Comparison of ENCODE assay signal across 9 mouse cellular contexts in genomic region chr6:106822329-106822728, GRCm38 (mm10). TPM values are rescaled to one million over a fixed set of nuclear protein-coding genes. Genes with fewer than 3 reads are reported as not detected.
DNase-seq lines count a peak whose midpoint lies in the region; ATAC-seq and TF ChIP-seq lines count a peak whose summit lies in the region.
"Had no signal": no experiment of that assay in that cellular context is flagged by ENCODE, and none has a peak within 500 bp of the region (broad histone marks: within the 10 kb centered on the region; RNA-seq: fewer than 3 reads in every experiment).

No protein-coding gene starts in this region.

- peak; percentile 27 for DNase-seq in liver, adult 2 months (ENCODE audit: extremely low read depth, low read depth, low spot score)
- DNase-seq in liver = no peak
- DNase-seq in brain, embryonic 14.5 days (ENCODE audit: low read depth) = peak; percentile 75
- peak; percentile 69 for DNase-seq in embryo, embryonic 11 days
- peak; percentile 45 to 59 for DNase-seq in left cerebral cortex, postnatal 25 days (ENCODE audit: low spot score in 2 of 2)
- DNase-seq in heart, postnatal 4 days = no peak

- no peaks in the 10 kb centered on the region for H3K4me1 ChIP-seq in liver, adult 2 months (ENCODE audit: control insufficient read depth, insufficient read depth, low read length)

- no peak overlapping the region for H3K4me3 ChIP-seq in liver, adult 2 months (ENCODE audit: insufficient read depth, low read depth, low read length)
- H3K4me3 ChIP-seq: neural tube, embryonic 13.5 days had no signal

- H3K9ac ChIP-seq in liver, adult 2 months (ENCODE audit: low read depth, low read length) = no peak overlapping the region
- H3K9ac ChIP-seq: neural tube, embryonic 13.5 days had no signal

- no peak for ATAC-seq in inflammation-experienced regulatory T-cells, adult 6 months
- ATAC-seq in monocyte, adult 5-6 weeks (replicated peaks; ENCODE audit: insufficient number of reproducible peaks, low FRiP score, low TSS enrichment, poor library complexity, severe bottlenecking) = no peak

- 49% methylated on average over 1 of the region's 1 CpGs for WGBS in liver, adult 2 months

- H3K27me3 ChIP-seq in liver, adult 2 months (ENCODE audit: control insufficient read depth, insufficient read depth, low read length) = no peaks in the 10 kb centered on the region
- H3K27me3 ChIP-seq: neural tube, embryonic 13.5 days had no signal

- intact Hi-C loops in left cerebral cortex, postnatal 25 days (cut with DNase I) = loop anchor here (5.0 to 10.0 kb wide), 2 partner anchors 882 to 1230 kb away; no protein-coding TSS in a partner anchor

- no peak for TF ChIP-seq CTCF in liver, adult 2 months (IDR thresholded peaks at IDR 0.05; ENCODE audit: low read depth, low read length)
- TF ChIP-seq CTCF in brain, embryonic 14.5 days (IDR thresholded peaks at IDR 0.05; ENCODE audit: borderline replicate concordance, extremely low read depth, insufficient read depth, insufficient read length) = peak; percentile 42; the same call in 1 of the 2 replicates

- H3K27ac ChIP-seq in liver, adult 2 months (replicated peaks; ENCODE audit: insufficient read depth, low read depth, low read length) = no peak overlapping the region
- H3K27ac ChIP-seq: neural tube, embryonic 13.5 days had no signal

- no peak for TF ChIP-seq POLR2A in liver, adult 2 months (IDR thresholded peaks at IDR 0.05; ENCODE audit: extremely low read depth, insufficient read depth, low read length)
- TF ChIP-seq POLR2A in brain, embryonic 14.5 days (IDR thresholded peaks at IDR 0.05; ENCODE audit: borderline replicate concordance, extremely low read depth, insufficient read depth, insufficient read length, poor library complexity, severe bottlenecking) = no peak

- no peaks in the 10 kb centered on the region for H3K79me2 ChIP-seq in liver, adult 2 months (ENCODE audit: control insufficient read depth, insufficient read depth, low read length)

- no peaks in the 10 kb centered on the region for H3K36me3 ChIP-seq in liver, adult 2 months (ENCODE audit: control insufficient read depth, insufficient read depth, low read length)
- H3K36me3 ChIP-seq: neural tube, embryonic 13.5 days had no signal

RNA-seq across cellular contexts. Expression of gene Crbn, which starts 22.5 kb away (rescaled TPM):
- total RNA-seq in liver, adult 2 months (2014; rRNA removed) = 40.1 and 49.2 TPM in 2 replicates
- 8.6 and 9.8 TPM in 2 replicates for polyA plus RNA-seq in liver, adult 2 months (2012; rRNA removed)
- 23.2 and 26.2 TPM in 2 replicates for polyA plus RNA-seq in brain, embryonic 14.5 days (2012; rRNA removed)
- total RNA-seq in left cerebral cortex, postnatal 25 days (2021) = 10 to 100 TPM; 98.7 to 99.9 TPM
- polyA plus RNA-seq in inflammation-experienced regulatory T-cells, adult 6 months (2017; shearing (Covaris generic)) = 100 to 1,000 TPM; 182 to 240 (median 202) TPM
- total RNA-seq in heart, postnatal 4 days (2021) = 10 to 100 TPM; 30.8 to 32.4 TPM
- total RNA-seq in monocyte, adult 5-6 weeks (2017) = 67.0 to 81.6 TPM (median 74.7 TPM) in 3 replicates

RNA-seq across cellular contexts. Expression of gene Trnt1, which starts 53.4 kb away (rescaled TPM):
- total RNA-seq in liver, adult 2 months (2014; rRNA removed) = 18.5 and 19.8 TPM in 2 replicates
- 9.2 and 13.7 TPM in 2 replicates for polyA plus RNA-seq in liver, adult 2 months (2012; rRNA removed)
- 26.6 and 28.2 TPM in 2 replicates for polyA plus RNA-seq in brain, embryonic 14.5 days (2012; rRNA removed)
- 10 to 100 TPM; 47.2 to 60.8 TPM for total RNA-seq in left cerebral cortex, postnatal 25 days (2021)
- 100 to 1,000 TPM in 1 of 3 experiments, 10 to 100 TPM in 2; 94.0 to 106 (median 99.2) TPM for polyA plus RNA-seq in inflammation-experienced regulatory T-cells, adult 6 months (2017; shearing (Covaris generic))
- total RNA-seq in heart, postnatal 4 days (2021) = 10 to 100 TPM; 40.5 to 40.9 TPM
- total RNA-seq in monocyte, adult 5-6 weeks (2017) = 89.4 to 96.1 TPM (median 94.7 TPM) in 3 replicates

Comparison
In these comparisons a context has a peak if more than half of its experiments do, and no peak if none do; other contexts are left out.
1. DNase-seq: peak in liver, adult 2 months (single experiment), brain, embryonic 14.5 days (single experiment), embryo, embryonic 11 days (single experiment) and left cerebral cortex, postnatal 25 days (2 of 2); none in liver (single experiment) and heart, postnatal 4 days (single experiment).